In genomic region chr12:112578296-112579090, GRCm38 (mm10) we compare ENCODE assay signal across 1 mouse cellular context.
TF ChIP-seq lines count a peak whose summit lies in the region.

No protein-coding gene starts in this region.

TF ChIP-seq in myocyte, 11 proteins besides CTCF, POLR2A, EP300 and RAD21 (continued from another document):
- TF ChIP-seq CEBPB (IDR thresholded peaks at IDR 0.05; ENCODE audit: insufficient read depth, poor library complexity, severe bottlenecking), result peak; percentile 54; the same call in 1 of the 2 replicates
- TF ChIP-seq SRF (IDR thresholded peaks at IDR 0.05; ENCODE audit: control insufficient read depth, insufficient read length, low read depth), result peak; percentile 93
- peak in 2 of 3 experiments; percentile 41 to 79 for TF ChIP-seq MYOG (IDR thresholded peaks at IDR 0.05; ENCODE audit: control insufficient read depth in 1 of 3, insufficient read depth in 1 of 3, insufficient read length in 2 of 3, low read depth in 2 of 3)
- no peak for TF ChIP-seq MAX (IDR thresholded peaks at IDR 0.05; ENCODE audit: low read depth)
- TF ChIP-seq POLR2AphosphoS2 (IDR thresholded peaks at IDR 0.05; ENCODE audit: insufficient read length, low read depth), result no peak
